Mouse (Mus musculus) bone marrow, adult 2 months (tissue): ENCODE data around the gene Apom.

Source experiments
- CTCF ChIP-seq: fragments of 200-500 bp; IDR thresholded peaks from 2 replicates; pipeline ENCODE4 v1.5.1; 2011; ENCODE audit warnings: low read length, control low read depth; ENCODE audit not compliant: control insufficient read depth, insufficient read depth
- POLR2A ChIP-seq: fragments of 200-500 bp; IDR thresholded peaks from 2 replicates; pipeline ENCODE4 v1.6.1; 2011; ENCODE audit warnings: low read depth, mild to moderate bottlenecking, control low read depth, low read length, borderline replicate concordance; ENCODE audit not compliant: control insufficient read depth

DNA sequence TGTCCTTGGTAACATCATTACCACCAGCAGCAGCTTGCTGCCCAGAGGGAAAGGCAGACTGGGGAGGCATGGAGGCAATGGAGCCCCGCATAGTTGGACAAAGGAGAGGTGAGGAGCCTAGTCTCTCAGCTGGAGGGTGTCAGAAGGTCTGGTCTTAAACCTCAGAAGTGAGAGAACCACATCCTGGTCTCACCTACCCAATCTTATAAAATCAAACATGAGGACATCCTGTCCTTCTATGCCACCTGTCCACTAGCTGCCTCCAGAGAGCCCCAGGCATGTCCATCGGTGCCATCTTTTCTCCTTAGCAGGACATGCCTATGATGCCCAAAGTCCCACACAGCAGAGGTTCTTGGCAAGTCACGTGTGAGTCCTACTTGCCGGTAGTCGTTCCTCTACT is 48.2 kb upstream of the Apom start:
- TF ChIP-seq POLR2A: no peak
- no peak for TF ChIP-seq CTCF
